Mouse (Mus musculus): ENCODE data around the gene Nudt3. TPM values are rescaled to one million over a fixed set of nuclear protein-coding genes. Genes with fewer than 3 reads are reported as not detected.

Nudt3 gene
- polyA plus RNA-seq, 1 experiment from 2014 or later = 37.2 TPM

- H3K4me2 ChIP-seq (ENCODE audit: low read depth, low read length) = no peak overlapping the region
- H3K9ac ChIP-seq (replicated peaks; ENCODE audit: low read length) = no peak overlapping the region
- no peaks in the 10 kb centered on the region for H3K4me1 ChIP-seq (ENCODE audit: control insufficient read depth, insufficient read depth, low read length)
- ATAC-seq (replicated peaks; ENCODE audit: insufficient number of reproducible peaks, low FRiP score, low TSS enrichment, low read depth) (no peak), DNase-seq (ENCODE audit: low spot score) (no peak)
- no peaks in the 10 kb centered on the region; the same call in 1 of the 2 replicates for H3K36me3 ChIP-seq (replicated peaks; ENCODE audit: control insufficient read depth, insufficient read depth, low read depth, low read length)
- no peaks in the 10 kb centered on the region for H3K9me3 ChIP-seq (replicated peaks; ENCODE audit: control insufficient read depth, low read length)
- no peak overlapping the region for H3K27ac ChIP-seq (replicated peaks; ENCODE audit: low read depth, low read length)
- H3K27me3 ChIP-seq (ENCODE audit: control insufficient read depth, insufficient read depth, low read length) = no peaks in the 10 kb centered on the region
- WGBS = 83% methylated on average over 2 of the region's 2 CpGs
- H3K4me3 ChIP-seq (ENCODE audit: low read depth, low read length) = no peak overlapping the region
Measured at GRCm38 (mm10) chr17:27603036-27603435, 20.3 kb downstream of the Nudt3 start.

GRCm38 (mm10) chr17:27600869-27601268 lies 22.4 kb downstream of the Nudt3 start:
- no peak overlapping the region for H3K4me2 ChIP-seq (ENCODE audit: low read depth, low read length)
- H3K9ac ChIP-seq (replicated peaks; ENCODE audit: low read length) = no peak overlapping the region
- 84% methylated on average over 5 of the region's 5 CpGs for WGBS
- H3K27me3 ChIP-seq (ENCODE audit: control insufficient read depth, insufficient read depth, low read length) = no peaks in the 10 kb centered on the region
- no peaks in the 10 kb centered on the region for H3K4me1 ChIP-seq (ENCODE audit: control insufficient read depth, insufficient read depth, low read length)
- peaks cover 3% of the 10 kb centered on the region; the same call in 1 of the 2 replicates for H3K36me3 ChIP-seq (replicated peaks; ENCODE audit: control insufficient read depth, insufficient read depth, low read depth, low read length)
- no peaks in the 10 kb centered on the region for H3K9me3 ChIP-seq (replicated peaks; ENCODE audit: control insufficient read depth, low read length)
- no peak overlapping the region for H3K27ac ChIP-seq (replicated peaks; ENCODE audit: low read depth, low read length)
- ATAC-seq (replicated peaks; ENCODE audit: insufficient number of reproducible peaks, low FRiP score, low TSS enrichment, low read depth) (no peak), DNase-seq (ENCODE audit: low spot score) (no peak)
- H3K4me3 ChIP-seq (ENCODE audit: low read depth, low read length) = no peak overlapping the region

DNA sequence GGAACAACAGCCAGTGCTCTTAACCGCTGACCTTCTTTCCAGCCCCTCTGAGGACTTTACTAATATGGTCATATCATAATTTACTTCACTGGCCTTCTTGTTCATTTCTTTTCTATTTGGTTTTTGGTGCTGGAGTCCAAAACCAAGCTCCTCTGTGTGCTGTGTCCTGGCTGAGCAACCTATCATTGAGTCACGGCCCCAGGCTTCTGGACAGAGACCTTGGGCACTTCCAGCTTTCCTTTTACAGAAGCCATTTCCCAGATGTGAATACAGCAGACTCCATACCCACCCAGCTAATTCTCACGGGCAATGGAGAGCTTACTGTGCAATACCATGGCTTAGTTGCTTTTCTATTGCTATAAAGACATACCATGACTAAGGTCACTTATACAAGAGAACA lies 23.0 kb downstream of the Nudt3 start:
- Histone ChIP-seq H3K9ac (replicated peaks; ENCODE audit: low read length) (no peak overlapping the region), H3K9me3 (replicated peaks; ENCODE audit: control insufficient read depth, low read length) (no peaks in the 10 kb centered on the region), H3K27ac (replicated peaks; ENCODE audit: low read depth, low read length) (no peak overlapping the region), H3K36me3 (replicated peaks; ENCODE audit: control insufficient read depth, insufficient read depth, low read depth, low read length) (peaks cover 8% of the 10 kb centered on the region), H3K4me3 (ENCODE audit: low read depth, low read length) (no peak overlapping the region), H3K27me3 (ENCODE audit: control insufficient read depth, insufficient read depth, low read length) (no peaks in the 10 kb centered on the region), H3K4me2 (ENCODE audit: low read depth, low read length) (no peak overlapping the region), H3K4me1 (ENCODE audit: control insufficient read depth, insufficient read depth, low read length) (no peaks in the 10 kb centered on the region)
- ATAC-seq (replicated peaks; ENCODE audit: insufficient number of reproducible peaks, low FRiP score, low TSS enrichment, low read depth) (no peak), DNase-seq (ENCODE audit: low spot score) (no peak)
- 92% methylated on average over 3 of the region's 3 CpGs for WGBS

DNA sequence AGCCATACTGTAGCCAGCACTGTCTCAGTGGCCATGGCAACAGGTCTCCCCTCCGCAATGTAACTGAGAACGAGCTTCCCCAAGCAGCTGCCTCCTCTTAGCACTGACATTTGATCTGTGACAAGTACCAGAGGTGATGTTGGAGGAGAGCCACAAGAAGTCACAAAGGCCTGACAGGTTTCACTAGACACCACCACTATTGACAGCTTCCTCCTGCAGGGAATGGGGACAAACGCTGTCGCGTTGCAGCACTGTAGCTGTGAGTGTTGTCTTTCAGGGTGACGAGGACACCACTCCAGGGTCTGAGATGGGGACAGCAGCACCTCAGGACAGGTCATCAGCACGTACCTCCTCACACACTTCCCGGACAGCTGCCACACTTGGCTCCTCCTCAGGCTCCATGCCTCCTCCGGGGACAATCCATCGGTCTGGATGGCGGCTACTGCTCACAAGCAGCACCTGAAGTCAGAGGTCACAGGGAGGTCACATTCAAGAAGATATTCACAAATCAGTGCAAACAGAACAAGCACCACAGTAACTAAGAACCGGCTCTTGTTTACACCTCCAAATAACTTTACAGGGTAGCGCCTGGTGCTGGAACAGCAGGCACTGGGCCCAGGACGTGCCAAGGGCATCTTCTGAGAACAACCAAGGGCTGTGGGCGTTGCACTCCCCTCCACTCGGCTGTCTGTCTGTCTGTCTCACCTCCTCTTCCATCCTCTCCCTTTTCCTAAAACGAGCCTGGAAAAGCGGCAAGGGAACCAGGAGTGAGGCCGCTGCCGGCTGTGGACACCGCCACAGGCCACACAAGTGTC lies 26.7 kb downstream of the Nudt3 start:
- Histone ChIP-seq H3K36me3 (replicated peaks; ENCODE audit: control insufficient read depth, insufficient read depth, low read depth, low read length) (peaks cover 16% of the 10 kb centered on the region), H3K9ac (replicated peaks; ENCODE audit: low read length) (no peak overlapping the region)
- WGBS = 80% methylated on average over 21 of the region's 21 CpGs

DNA sequence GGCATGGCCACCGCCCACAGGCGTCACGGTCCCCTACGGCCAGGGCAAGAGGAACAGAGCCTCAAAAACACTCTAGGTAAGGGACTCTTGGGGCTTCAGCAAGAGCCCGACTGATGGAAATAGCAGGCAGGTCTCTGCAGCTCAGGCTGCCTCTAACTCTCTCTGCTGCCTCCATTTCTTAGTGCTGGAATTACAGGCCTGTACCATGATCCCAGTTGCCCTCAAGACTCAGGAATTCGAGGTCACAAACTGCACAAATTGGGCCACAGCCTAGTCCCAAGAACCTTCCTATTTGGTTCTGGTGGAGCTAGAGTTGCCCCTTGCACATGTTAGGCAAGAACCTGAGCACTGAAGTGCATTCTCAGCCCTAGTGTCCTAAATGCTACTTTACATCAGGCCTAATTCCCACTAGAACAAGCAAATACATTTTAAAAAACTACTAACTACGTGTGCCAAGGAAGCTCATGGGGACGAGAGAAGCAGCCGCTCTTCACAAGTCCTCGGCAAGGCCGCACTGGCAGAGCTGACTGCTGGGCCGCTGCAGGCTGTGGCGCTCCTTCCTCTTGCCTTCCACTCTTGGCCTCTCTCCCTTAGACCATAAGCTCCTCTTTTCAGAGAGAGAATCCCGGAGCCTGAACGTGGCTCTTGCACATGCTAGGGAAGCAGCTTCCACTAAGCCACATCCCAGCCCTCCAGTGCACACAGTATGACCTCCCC lies 27.5 kb downstream of the Nudt3 start:
- H3K9ac ChIP-seq (replicated peaks; ENCODE audit: low read length) = no peak overlapping the region; the same call in none of the 2 replicates
- no peaks in the 10 kb centered on the region for H3K27me3 ChIP-seq (ENCODE audit: control insufficient read depth, insufficient read depth, low read length)
- H3K9me3 ChIP-seq (replicated peaks; ENCODE audit: control insufficient read depth, low read length) = no peaks in the 10 kb centered on the region
- H3K4me3 ChIP-seq (ENCODE audit: low read depth, low read length) = no peak overlapping the region
- no peak for ATAC-seq (replicated peaks; ENCODE audit: insufficient number of reproducible peaks, low FRiP score, low TSS enrichment, low read depth)
- H3K4me1 ChIP-seq (ENCODE audit: control insufficient read depth, insufficient read depth, low read length) = no peaks in the 10 kb centered on the region
- no peak for DNase-seq (ENCODE audit: low spot score)
- 90% methylated on average over 15 of the region's 15 CpGs for WGBS
- H3K4me2 ChIP-seq (ENCODE audit: low read depth, low read length) = no peak overlapping the region
- peaks cover 16% of the 10 kb centered on the region for H3K36me3 ChIP-seq (replicated peaks; ENCODE audit: control insufficient read depth, insufficient read depth, low read depth, low read length)
- no peak overlapping the region for H3K27ac ChIP-seq (replicated peaks; ENCODE audit: low read depth, low read length)

More for the DNA sequence above, 26.7 kb downstream of the Nudt3 start:
- no peak overlapping the region for H3K27ac ChIP-seq (replicated peaks; ENCODE audit: low read depth, low read length)
- no peak overlapping the region for H3K4me3 ChIP-seq (ENCODE audit: low read depth, low read length)
- no peak overlapping the region for H3K4me2 ChIP-seq (ENCODE audit: low read depth, low read length)
- H3K4me1 ChIP-seq (ENCODE audit: control insufficient read depth, insufficient read depth, low read length) = no peaks in the 10 kb centered on the region
- DNase-seq (ENCODE audit: low spot score) (no peak), ATAC-seq (replicated peaks; ENCODE audit: insufficient number of reproducible peaks, low FRiP score, low TSS enrichment, low read depth) (0 out of 2 replicates have a peak, but pooled peaks have one; percentile 25)
- no peaks in the 10 kb centered on the region for H3K27me3 ChIP-seq (ENCODE audit: control insufficient read depth, insufficient read depth, low read length)
- no peaks in the 10 kb centered on the region for H3K9me3 ChIP-seq (replicated peaks; ENCODE audit: control insufficient read depth, low read length)

DNA sequence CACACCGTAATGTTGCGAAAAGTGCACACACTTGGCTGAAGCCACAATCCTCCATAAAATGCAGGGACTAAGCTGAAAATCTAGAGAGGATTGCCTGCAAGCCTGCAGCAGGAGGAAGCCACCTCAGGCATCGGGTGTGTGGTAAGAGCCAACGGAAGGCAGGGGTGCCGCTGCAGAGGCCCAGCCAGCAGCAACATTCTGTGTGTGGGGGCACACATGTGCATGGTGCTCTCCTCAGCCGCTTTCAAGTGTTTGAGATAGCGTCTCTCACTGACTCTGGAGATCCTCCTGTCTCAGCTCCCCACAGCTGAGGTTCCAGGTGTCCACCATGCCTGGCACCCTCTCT lies 30.8 kb downstream of the Nudt3 start:
- Histone ChIP-seq H3K4me3 (ENCODE audit: low read depth, low read length) (no peak overlapping the region), H3K36me3 (replicated peaks; ENCODE audit: control insufficient read depth, insufficient read depth, low read depth, low read length) (peaks cover 16% of the 10 kb centered on the region), H3K4me2 (ENCODE audit: low read depth, low read length) (no peak overlapping the region), H3K27ac (replicated peaks; ENCODE audit: low read depth, low read length) (no peak overlapping the region), H3K9me3 (replicated peaks; ENCODE audit: control insufficient read depth, low read length) (no peaks in the 10 kb centered on the region), H3K4me1 (ENCODE audit: control insufficient read depth, insufficient read depth, low read length) (no peaks in the 10 kb centered on the region), H3K9ac (replicated peaks; ENCODE audit: low read length) (no peak overlapping the region), H3K27me3 (ENCODE audit: control insufficient read depth, insufficient read depth, low read length) (no peaks in the 10 kb centered on the region)
- DNase-seq (ENCODE audit: low spot score) (no peak), ATAC-seq (replicated peaks; ENCODE audit: insufficient number of reproducible peaks, low FRiP score, low TSS enrichment, low read depth) (no peak)
- WGBS = 94% methylated on average over 7 of the region's 7 CpGs

GRCm38 (mm10) chr17:27591826-27592564 lies 31.3 kb downstream of the Nudt3 start:
- Histone ChIP-seq H3K9me3 (replicated peaks; ENCODE audit: control insufficient read depth, low read length) (no peaks in the 10 kb centered on the region), H3K27me3 (ENCODE audit: control insufficient read depth, insufficient read depth, low read length) (no peaks in the 10 kb centered on the region), H3K4me1 (ENCODE audit: control insufficient read depth, insufficient read depth, low read length) (no peaks in the 10 kb centered on the region), H3K4me2 (ENCODE audit: low read depth, low read length) (no peak overlapping the region), H3K4me3 (ENCODE audit: low read depth, low read length) (no peak overlapping the region), H3K36me3 (replicated peaks; ENCODE audit: control insufficient read depth, insufficient read depth, low read depth, low read length) (peaks cover 16% of the 10 kb centered on the region), H3K27ac (replicated peaks; ENCODE audit: low read depth, low read length) (no peak overlapping the region), H3K9ac (replicated peaks; ENCODE audit: low read length) (no peak overlapping the region)
- WGBS = 87% methylated on average over 12 of the region's 12 CpGs
- no peak for ATAC-seq (replicated peaks; ENCODE audit: insufficient number of reproducible peaks, low FRiP score, low TSS enrichment, low read depth)
- no peak for DNase-seq (ENCODE audit: low spot score)
